Mouse (Mus musculus) megakaryocyte, embryonic 14.5 days (primary cell): ENCODE results near the gene Nectin4.

Source experiments
- FLI1 ChIP-seq: IDR thresholded peaks from 2 replicates; pipeline ENCODE4 v1.6.1; 2012; ENCODE audit warnings: low read length, inconsistent platforms, mixed read lengths
- GATA1 ChIP-seq: IDR thresholded peaks from 3 replicates; pipeline ENCODE4 v1.6.1; 2012; ENCODE audit warnings: mixed read lengths, low read length, inconsistent platforms, borderline replicate concordance

DNA sequence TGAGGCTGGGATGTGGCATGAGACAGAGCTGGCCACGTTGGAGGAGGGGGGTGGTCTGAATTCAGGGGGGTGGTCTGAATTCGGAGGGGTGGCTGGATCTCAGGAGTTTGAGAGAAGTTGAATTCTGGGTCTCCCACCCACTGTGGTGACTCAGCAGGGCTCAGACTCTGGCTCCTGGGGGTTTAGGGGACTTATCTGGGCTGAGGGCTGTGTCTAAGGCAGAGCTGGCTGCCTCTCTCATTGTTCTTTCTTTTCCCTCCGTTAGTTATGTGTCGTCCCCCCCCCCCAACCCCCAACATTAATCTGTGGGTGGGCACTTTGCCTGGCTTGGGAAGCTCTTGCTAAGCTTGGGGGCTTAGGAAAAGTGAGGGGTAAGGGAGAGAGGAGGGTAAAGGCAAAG is 4.0 kb downstream of the Nectin4 start:
- no peak for TF ChIP-seq GATA1
- TF ChIP-seq FLI1: no peak
